Mouse (Mus musculus) urinary bladder, adult 18-20 months (tissue): ENCODE results near the gene Gabra6.

ENCODE experiments used
- DNase-seq, 2 experiments: peaks; one replicate each; pipeline ENCODE4 v3.0.0; 2022; ENCODE audit warnings: low spot score in 2 of 2, mixed read lengths in 2 of 2

The Gabra6 gene

DNA sequence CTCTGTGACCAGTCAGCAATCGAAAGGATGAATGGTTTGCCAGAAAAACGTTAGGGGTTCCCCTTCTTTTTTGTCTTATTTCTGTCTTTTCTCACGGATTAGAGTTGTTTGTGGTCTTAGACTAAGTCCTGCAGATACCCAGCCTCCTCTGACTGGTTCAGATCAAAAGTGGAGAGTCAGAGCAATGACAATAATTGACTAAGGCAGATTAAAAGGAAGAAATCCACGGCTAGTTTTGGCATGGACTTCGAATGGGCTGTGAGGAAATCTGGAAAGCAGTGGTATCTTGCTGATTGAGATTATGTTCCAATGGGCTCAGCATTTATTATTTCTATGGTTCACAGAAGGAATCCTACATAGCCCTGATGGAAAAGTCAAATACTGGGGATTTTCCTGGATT is at the start of gene Gabra6:
Gene Gabra6 (minus strand): TSS at position 191 of the 400 bp plus-strand sequence.
- DNase-seq, result no peak

DNA sequence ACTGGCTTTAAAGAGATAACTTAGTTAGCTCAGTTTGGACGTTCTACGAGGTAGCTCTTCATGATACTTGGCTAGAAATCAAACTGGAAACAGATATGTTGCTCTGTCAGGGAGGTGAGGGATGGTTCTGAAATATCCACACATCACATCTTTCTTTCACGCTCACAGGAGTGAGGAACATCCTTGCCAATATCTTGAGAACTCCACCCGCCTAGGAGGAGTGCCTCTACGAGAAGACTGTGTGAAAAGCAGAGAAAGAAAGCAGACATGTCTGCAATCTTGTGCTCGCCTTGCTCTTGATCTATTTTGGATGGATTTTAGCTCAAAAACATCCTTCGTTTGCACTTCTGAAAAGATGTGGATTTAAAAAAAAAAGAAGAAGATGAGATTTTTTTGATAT is 44.7 kb upstream of the Gabra6 start:
- DNase-seq, result no peak

- DNase-seq, result no peak
Measured at GRCm38 (mm10) chr11:42332121-42332520, 11.2 kb upstream of the Gabra6 start.

DNA sequence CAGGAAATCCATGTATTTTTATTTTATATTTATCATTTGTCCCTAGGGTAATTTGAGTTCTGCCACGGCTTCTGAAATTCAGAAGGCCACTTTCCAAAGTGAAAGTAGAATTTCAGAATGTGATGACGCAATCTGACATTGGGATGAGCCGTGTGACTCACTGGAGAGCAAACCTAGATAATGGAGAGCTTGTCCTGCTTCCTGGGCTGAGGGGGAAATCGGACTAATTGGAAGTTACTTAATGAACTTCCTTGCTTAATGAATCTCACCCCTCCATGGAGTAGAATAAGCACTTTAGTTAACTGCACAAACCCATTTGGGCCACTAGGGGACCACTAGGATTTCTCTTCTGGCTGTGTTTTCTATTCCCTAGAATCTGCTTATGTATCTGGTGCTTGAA is 5.4 kb upstream of the Gabra6 start:
- DNase-seq, result no peak

DNA sequence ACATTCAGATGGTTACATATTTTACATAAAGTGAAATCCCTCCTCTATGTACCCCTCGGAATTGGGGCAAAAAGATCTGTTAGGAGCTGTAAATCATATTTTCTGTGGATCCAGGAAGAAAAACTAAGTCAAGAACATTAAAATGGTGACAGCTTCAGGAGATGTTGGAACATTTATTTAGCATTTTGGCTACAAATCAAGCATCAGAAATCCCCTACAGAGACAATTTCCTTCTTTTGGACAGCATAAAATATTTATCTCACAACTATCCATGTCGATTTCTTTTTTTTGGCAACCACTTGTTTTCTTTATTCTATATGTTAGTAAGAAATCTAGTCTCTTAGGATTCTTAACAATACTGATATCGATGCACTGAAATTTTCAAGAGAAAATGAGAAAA is 688 bp upstream of the Gabra6 start:
- DNase-seq, result no peak

DNA sequence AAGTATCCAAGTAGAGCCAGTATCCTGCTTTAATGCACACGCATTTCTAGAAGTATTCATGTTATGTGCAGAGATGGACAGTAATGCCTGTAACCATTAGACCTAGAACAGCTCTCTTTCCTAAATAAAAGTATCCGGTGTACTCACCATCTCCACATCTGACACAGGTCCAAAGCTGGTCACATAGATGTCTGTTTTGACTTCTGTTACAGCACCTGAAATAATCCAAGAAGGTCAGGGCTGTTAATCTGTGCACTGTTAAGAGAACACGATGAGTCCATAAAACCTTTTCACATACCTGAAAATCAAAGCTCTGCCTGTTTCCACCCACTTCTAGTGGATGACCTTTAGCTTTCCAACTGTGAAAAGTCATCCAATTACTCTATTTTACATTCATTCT is 1.4 kb downstream of the Gabra6 start:
- no peak for DNase-seq

DNA sequence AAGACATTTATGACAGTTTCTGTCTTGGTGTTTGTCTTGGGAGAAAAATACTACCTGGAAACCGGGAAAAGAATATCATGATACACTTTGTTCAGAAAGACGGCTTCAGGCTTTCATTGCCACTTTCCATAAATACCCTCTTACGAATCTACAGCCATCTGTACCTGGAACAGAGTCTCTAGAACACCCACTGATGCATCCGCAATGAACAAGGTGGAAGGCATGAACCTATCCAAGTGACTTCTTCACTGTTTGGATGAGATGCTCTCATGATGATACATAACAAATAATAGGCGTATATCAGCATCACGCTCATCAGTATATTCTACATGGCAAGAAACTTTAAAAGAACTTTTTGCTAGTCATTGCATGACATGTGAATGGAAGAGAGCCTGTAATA is 1.8 kb downstream of the Gabra6 start:
- DNase-seq, result no peak

GRCm38 (mm10) chr11:42317985-42318384 is 2.9 kb downstream of the Gabra6 start:
- no peak for DNase-seq

DNA sequence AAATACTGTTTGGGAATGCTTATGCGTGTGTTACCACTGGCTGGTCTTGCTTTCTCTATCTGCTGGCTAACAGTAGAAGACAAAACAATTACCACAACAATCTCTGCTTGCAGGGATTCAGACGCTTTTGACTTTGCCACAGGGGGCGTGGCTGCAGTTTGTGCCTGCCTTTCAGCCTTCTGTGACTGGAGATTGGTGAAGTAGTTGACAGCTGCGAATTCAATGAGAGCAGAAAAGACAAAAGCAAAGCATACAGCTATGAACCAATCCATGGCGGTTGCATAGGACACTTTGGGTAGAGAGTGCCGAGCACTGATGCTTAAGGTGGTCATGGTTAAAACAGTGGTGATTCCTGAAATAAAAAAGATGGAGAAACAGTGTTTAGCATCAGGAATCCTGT is 6.0 kb downstream of the Gabra6 start:
- no peak for DNase-seq

GRCm38 (mm10) chr11:42310892-42311291 is 10.0 kb downstream of the Gabra6 start:
- no peak for DNase-seq

DNA sequence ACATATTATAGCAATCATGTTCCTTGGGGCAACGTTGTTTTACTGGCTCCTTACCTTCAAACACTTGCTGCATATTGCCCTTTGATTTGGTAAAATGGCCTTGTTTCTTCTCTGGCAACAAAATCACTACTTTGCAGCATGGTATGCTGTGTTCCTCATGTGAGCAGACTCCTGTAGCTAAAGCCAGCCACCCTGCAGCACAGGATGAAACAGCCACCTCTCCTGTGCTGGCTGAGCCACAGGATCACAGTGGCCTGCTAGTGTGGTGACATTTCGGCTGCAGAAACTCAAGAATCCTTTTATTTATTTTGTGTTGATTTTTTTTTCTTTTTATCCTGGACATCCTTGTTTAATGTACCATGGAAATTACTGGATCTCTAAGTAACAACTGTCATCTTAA is 11.8 kb downstream of the Gabra6 start:
- no peak for DNase-seq

DNA sequence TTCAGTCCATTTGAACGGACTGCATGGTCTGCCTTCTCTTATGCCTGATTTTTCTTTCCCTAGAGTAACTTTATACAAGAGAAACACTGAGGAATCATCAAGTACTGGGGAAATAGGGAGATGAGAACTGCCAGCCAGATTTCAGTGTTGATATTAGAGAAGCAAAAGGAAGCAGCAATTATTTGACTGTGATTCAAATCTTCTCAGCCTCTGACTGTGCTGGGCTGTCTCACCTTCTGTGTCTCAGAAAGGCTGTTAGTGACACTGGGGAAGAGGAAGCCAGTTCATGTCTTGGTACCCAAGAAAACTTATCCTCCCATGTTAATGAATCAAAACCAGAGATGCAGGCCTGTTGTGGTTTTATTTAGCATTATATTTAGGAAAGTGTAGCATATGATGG is 14.8 kb downstream of the Gabra6 start:
- DNase-seq, result no peak

GRCm38 (mm10) chr11:42258978-42259377 is 61.9 kb downstream of the Gabra6 start:
- no peak for DNase-seq
